Mouse (Mus musculus): Measurements from ENCODE around the gene Ttc7. TPM values are rescaled to one million over a fixed set of nuclear protein-coding genes. Genes with fewer than 3 reads are reported as not detected.

Gene Ttc7
- polyA plus RNA-seq, 1 experiment: 8.8 TPM

- no peak for DNase-seq (ENCODE audit: low read depth)
- TF ChIP-seq POLR2A (IDR thresholded peaks at IDR 0.05; ENCODE audit: borderline replicate concordance, extremely low read depth, insufficient read depth, insufficient read length, poor library complexity, severe bottlenecking) (no peak), CTCF (IDR thresholded peaks at IDR 0.05; ENCODE audit: borderline replicate concordance, extremely low read depth, insufficient read depth, insufficient read length) (no peak)
Measured at GRCm38 (mm10) chr17:87357506-87357905, 74.8 kb downstream of the Ttc7 start.

GRCm38 (mm10) chr17:87361132-87361531 lies 78.4 kb downstream of the Ttc7 start:
- DNase-seq (ENCODE audit: low read depth): peak; percentile 68
- TF ChIP-seq POLR2A (IDR thresholded peaks at IDR 0.05; ENCODE audit: borderline replicate concordance, extremely low read depth, insufficient read depth, insufficient read length, poor library complexity, severe bottlenecking) (no peak), CTCF (IDR thresholded peaks at IDR 0.05; ENCODE audit: borderline replicate concordance, extremely low read depth, insufficient read depth, insufficient read length) (no peak)

GRCm38 (mm10) chr17:87364108-87364507 lies 81.4 kb downstream of the Ttc7 start:
- TF ChIP-seq CTCF (IDR thresholded peaks at IDR 0.05; ENCODE audit: borderline replicate concordance, extremely low read depth, insufficient read depth, insufficient read length): no peak
- DNase-seq (ENCODE audit: low read depth): no peak

- DNase-seq (ENCODE audit: low read depth): no peak
- TF ChIP-seq CTCF (IDR thresholded peaks at IDR 0.05; ENCODE audit: borderline replicate concordance, extremely low read depth, insufficient read depth, insufficient read length): no peak
- no peak for TF ChIP-seq POLR2A (IDR thresholded peaks at IDR 0.05; ENCODE audit: borderline replicate concordance, extremely low read depth, insufficient read depth, insufficient read length, poor library complexity, severe bottlenecking)
Measured at GRCm38 (mm10) chr17:87365268-87365667, 82.6 kb downstream of the Ttc7 start.

- no peak for DNase-seq (ENCODE audit: low read depth)
- no peak for TF ChIP-seq CTCF (IDR thresholded peaks at IDR 0.05; ENCODE audit: borderline replicate concordance, extremely low read depth, insufficient read depth, insufficient read length)
- TF ChIP-seq POLR2A (IDR thresholded peaks at IDR 0.05; ENCODE audit: borderline replicate concordance, extremely low read depth, insufficient read depth, insufficient read length, poor library complexity, severe bottlenecking): no peak
Measured at GRCm38 (mm10) chr17:87366520-87366919, 83.8 kb downstream of the Ttc7 start.

GRCm38 (mm10) chr17:87367228-87367627 lies 84.5 kb downstream of the Ttc7 start:
- TF ChIP-seq POLR2A (IDR thresholded peaks at IDR 0.05; ENCODE audit: borderline replicate concordance, extremely low read depth, insufficient read depth, insufficient read length, poor library complexity, severe bottlenecking) (no peak), CTCF (IDR thresholded peaks at IDR 0.05; ENCODE audit: borderline replicate concordance, extremely low read depth, insufficient read depth, insufficient read length) (no peak)

GRCm38 (mm10) chr17:87367640-87368039 lies 85.0 kb downstream of the Ttc7 start:
- DNase-seq (ENCODE audit: low read depth): peak; percentile 77
- TF ChIP-seq CTCF (IDR thresholded peaks at IDR 0.05; ENCODE audit: borderline replicate concordance, extremely low read depth, insufficient read depth, insufficient read length) (no peak), POLR2A (IDR thresholded peaks at IDR 0.05; ENCODE audit: borderline replicate concordance, extremely low read depth, insufficient read depth, insufficient read length, poor library complexity, severe bottlenecking) (no peak)

More at GRCm38 (mm10) chr17:87367228-87367627, 84.5 kb downstream of the Ttc7 start:
- DNase-seq (ENCODE audit: low read depth): no peak

- DNase-seq (ENCODE audit: low read depth): no peak
- TF ChIP-seq CTCF (IDR thresholded peaks at IDR 0.05; ENCODE audit: borderline replicate concordance, extremely low read depth, insufficient read depth, insufficient read length): no peak
- TF ChIP-seq POLR2A (IDR thresholded peaks at IDR 0.05; ENCODE audit: borderline replicate concordance, extremely low read depth, insufficient read depth, insufficient read length, poor library complexity, severe bottlenecking): no peak
Measured at GRCm38 (mm10) chr17:87368481-87368880, 85.8 kb downstream of the Ttc7 start.

- peak; percentile 73 for DNase-seq (ENCODE audit: low read depth)
- TF ChIP-seq POLR2A (IDR thresholded peaks at IDR 0.05; ENCODE audit: borderline replicate concordance, extremely low read depth, insufficient read depth, insufficient read length, poor library complexity, severe bottlenecking) (no peak), CTCF (IDR thresholded peaks at IDR 0.05; ENCODE audit: borderline replicate concordance, extremely low read depth, insufficient read depth, insufficient read length) (no peak)
Measured at GRCm38 (mm10) chr17:87369270-87369759, 86.6 kb downstream of the Ttc7 start.

GRCm38 (mm10) chr17:87372189-87372588 lies 89.5 kb downstream of the Ttc7 start:
- peak; percentile 82 for DNase-seq (ENCODE audit: low read depth)
- TF ChIP-seq CTCF (IDR thresholded peaks at IDR 0.05; ENCODE audit: borderline replicate concordance, extremely low read depth, insufficient read depth, insufficient read length): no peak
- no peak for TF ChIP-seq POLR2A (IDR thresholded peaks at IDR 0.05; ENCODE audit: borderline replicate concordance, extremely low read depth, insufficient read depth, insufficient read length, poor library complexity, severe bottlenecking)

- no peak for DNase-seq (ENCODE audit: low read depth)
- TF ChIP-seq POLR2A (IDR thresholded peaks at IDR 0.05; ENCODE audit: borderline replicate concordance, extremely low read depth, insufficient read depth, insufficient read length, poor library complexity, severe bottlenecking) (no peak), CTCF (IDR thresholded peaks at IDR 0.05; ENCODE audit: borderline replicate concordance, extremely low read depth, insufficient read depth, insufficient read length) (no peak)
Measured at GRCm38 (mm10) chr17:87373327-87373726, 90.6 kb downstream of the Ttc7 start.

- DNase-seq (ENCODE audit: low read depth): no peak
- TF ChIP-seq CTCF (IDR thresholded peaks at IDR 0.05; ENCODE audit: borderline replicate concordance, extremely low read depth, insufficient read depth, insufficient read length): no peak
- no peak for TF ChIP-seq POLR2A (IDR thresholded peaks at IDR 0.05; ENCODE audit: borderline replicate concordance, extremely low read depth, insufficient read depth, insufficient read length, poor library complexity, severe bottlenecking)
Measured at GRCm38 (mm10) chr17:87375941-87376511, 93.3 kb downstream of the Ttc7 start.

Data from brain, embryonic 14.5 days (tissue).